8 mouse cellular contexts compared by ENCODE assay signal in the genomic region with DNA sequence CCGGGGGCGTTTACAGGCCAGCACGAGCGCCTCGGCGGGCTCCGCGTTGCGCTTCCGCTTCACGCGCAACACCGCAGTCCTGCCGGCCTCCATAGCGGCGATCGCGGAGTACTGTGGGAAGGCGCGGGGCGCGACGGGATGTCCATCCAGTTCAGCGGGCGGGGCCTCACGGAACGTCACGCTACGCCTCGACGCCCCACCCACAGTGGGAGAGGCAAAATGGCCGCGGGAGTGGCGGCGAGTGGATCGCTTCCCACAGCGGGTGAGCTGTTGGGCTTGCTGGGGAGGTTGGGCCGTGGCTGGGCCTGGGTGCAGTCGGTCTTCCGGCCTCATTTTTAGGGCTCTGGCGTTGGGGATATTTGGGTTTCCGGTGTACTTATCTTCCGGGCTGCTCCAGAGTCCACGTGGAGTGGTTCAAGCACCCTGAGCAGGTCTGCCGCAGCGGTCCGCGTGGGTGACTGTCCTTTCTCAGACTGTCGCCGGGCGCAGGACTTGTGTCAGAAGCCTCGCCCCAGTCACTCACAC. TPM values are rescaled to one million over a fixed set of nuclear protein-coding genes. Genes with fewer than 3 reads are reported as not detected.
DNase-seq lines count a peak whose midpoint lies in the region; ATAC-seq and TF ChIP-seq lines count a peak whose summit lies in the region.

A gene (minus strand): TSS at position 115 of the 525 bp plus-strand sequence.
A gene (plus strand): TSS at position 116 of the 525 bp plus-strand sequence.

- no peak for TF ChIP-seq CTCF in E14TG2a.4 (conservative IDR thresholded peaks at IDR 0.05; ENCODE audit: low read length)

- peak within 1 kb of the TSS; percentile 86 for H3K4me2 ChIP-seq in forebrain, embryonic 13.5 days
- peak within 1 kb of the TSS; percentile 83 for H3K4me2 ChIP-seq in neural tube, embryonic 15.5 days

- no peaks in the 10 kb centered on the region for H3K27me3 ChIP-seq in E14TG2a.4 (ENCODE audit: insufficient read depth, low read length)
- H3K27me3 ChIP-seq in forebrain, embryonic 13.5 days, result no peaks in the 10 kb centered on the region
- no peaks in the 10 kb centered on the region for H3K27me3 ChIP-seq in neural tube, embryonic 15.5 days (replicated peaks)

- intact Hi-C loops in heart, postnatal 10 days (cut with DNase I), result loop anchor here (5.0 kb wide), 1 partner anchor 191 kb away; no protein-coding TSS in a partner anchor

- H3K36me3 ChIP-seq in E14TG2a.4 (ENCODE audit: insufficient read depth, low read length), result peaks cover 65% of the 10 kb centered on the region
- H3K36me3 ChIP-seq in forebrain, embryonic 13.5 days (ENCODE audit: poor library complexity, severe bottlenecking), result peaks cover 51% of the 10 kb centered on the region
- H3K36me3 ChIP-seq in neural tube, embryonic 15.5 days, result peaks cover 39% of the 10 kb centered on the region

- H3K9me3 ChIP-seq in E14TG2a.4 (ENCODE audit: low read length), result no peaks in the 10 kb centered on the region
- H3K9me3 ChIP-seq in forebrain, embryonic 13.5 days (replicated peaks), result no peaks in the 10 kb centered on the region
- H3K9me3 ChIP-seq in neural tube, embryonic 15.5 days (replicated peaks), result no peaks in the 10 kb centered on the region

- H3K4me3 ChIP-seq in E14TG2a.4 (replicated peaks; ENCODE audit: low read length), result peak within 1 kb of the TSS; percentile 95
- H3K4me3 ChIP-seq in forebrain, embryonic 13.5 days, result peak within 1 kb of the TSS; percentile 86
- peak within 1 kb of the TSS; percentile 91 for H3K4me3 ChIP-seq in neural tube, embryonic 15.5 days (replicated peaks)

- peak; percentile 99 for ATAC-seq in forebrain, embryonic 13.5 days
- ATAC-seq in neural tube, embryonic 15.5 days (ENCODE audit: low FRiP score), result peak; percentile 99

- peak within 1 kb of the TSS; percentile 92 for H3K9ac ChIP-seq in forebrain, embryonic 13.5 days
- peak within 1 kb of the TSS; percentile 93 for H3K9ac ChIP-seq in neural tube, embryonic 15.5 days (replicated peaks)

- H3K4me1 ChIP-seq in E14TG2a.4 (replicated peaks; ENCODE audit: low read depth, low read length), result peaks cover 48% of the 10 kb centered on the region
- H3K4me1 ChIP-seq in forebrain, embryonic 13.5 days, result peaks cover 20% of the 10 kb centered on the region
- H3K4me1 ChIP-seq in neural tube, embryonic 15.5 days, result peaks cover 29% of the 10 kb centered on the region

- H3K27ac ChIP-seq in forebrain, embryonic 13.5 days, result peak within 1 kb of the TSS; percentile 94
- H3K27ac ChIP-seq in neural tube, embryonic 15.5 days (replicated peaks), result peak within 1 kb of the TSS; percentile 96

- under 1% methylated on average over 52 of the region's 52 CpGs for WGBS in forebrain, embryonic 13.5 days
- 0% methylated on average over 52 of the region's 52 CpGs for WGBS in neural tube, embryonic 15.5 days

- peak; percentile 90 for DNase-seq in c-Kit-positive CD71-positive TER-119-positive erythroid progenitor cells, embryonic 14.5 days (ENCODE audit: low spot score)
- peak; percentile 96 to 97 for DNase-seq in heart, postnatal 10 days
- DNase-seq in layer of hippocampus, adult 11-12 months (ENCODE audit: low spot score), result peak; percentile 94
- DNase-seq in lung, adult 18-20 months, result peak; percentile 95 to 97
- peak; percentile 97 for DNase-seq in testis, postnatal 14 days (ENCODE audit: low spot score)

RNA-seq across cellular contexts. Expression of the first gene that starts in this region (rescaled TPM):
- 37.8 and 39.5 TPM in 2 replicates for polyA plus RNA-seq in forebrain, embryonic 13.5 days (2015; fragmentation: Nextera tagmentation; extraction: Ambion mirVana)
- 10 to 100 TPM; 15.2 to 15.8 TPM for total RNA-seq in heart, postnatal 10 days (2021)
- 36.2 and 36.8 TPM in 2 replicates for polyA plus RNA-seq in neural tube, embryonic 15.5 days (2015; fragmentation: Nextera tagmentation; extraction: Ambion mirVana)

RNA-seq across cellular contexts. Expression of the second gene that starts in this region (rescaled TPM):
- polyA plus RNA-seq in forebrain, embryonic 13.5 days (2015; fragmentation: Nextera tagmentation; extraction: Ambion mirVana), result 50.4 and 57.8 TPM in 2 replicates
- 10 to 100 TPM; 21.6 to 24.0 TPM for total RNA-seq in heart, postnatal 10 days (2021)
- 65.5 and 66.5 TPM in 2 replicates for polyA plus RNA-seq in neural tube, embryonic 15.5 days (2015; fragmentation: Nextera tagmentation; extraction: Ambion mirVana)

Comparison
In these comparisons a context has a peak if more than half of its experiments do, and no peak if none do; other contexts are left out.
1. Peak in every context shown above with its lines: DNase-seq, ATAC-seq, H3K4me3 ChIP-seq and H3K27ac ChIP-seq.